Mouse (Mus musculus): ENCODE measurements at regions not wholly inside any gene's neighbourhood (a gene's known extent, or its start where the extent isn't known, plus 50 kb on each side); places are given as distances from the start of the nearest gene placed in this dataset.

DNA sequence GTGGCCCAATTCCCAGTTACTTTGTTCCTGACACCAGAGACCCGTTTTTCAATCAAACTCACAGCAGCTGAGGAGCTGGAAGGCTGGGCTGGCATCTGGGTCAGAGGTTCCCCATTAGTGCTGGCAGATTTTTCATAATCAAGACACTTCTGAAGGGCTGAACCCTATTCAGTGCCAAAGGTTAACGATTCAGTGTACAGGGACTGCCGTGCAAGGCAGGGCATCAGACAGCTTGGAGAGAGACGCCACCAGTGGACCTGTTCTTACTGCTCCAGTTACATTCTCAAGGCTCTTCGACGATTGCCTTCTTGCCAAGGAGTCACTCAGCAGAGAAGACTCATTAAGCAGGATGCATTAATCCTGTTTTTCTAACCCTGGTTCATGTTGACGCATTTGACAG lies 285.5 kb upstream of the Apob start:
- TF ChIP-seq CTCF (IDR thresholded peaks at IDR 0.05; ENCODE audit: low read depth) = no peak
- TF ChIP-seq EP300 (IDR thresholded peaks at IDR 0.05; ENCODE audit: low read depth) = no peak

All from liver, embryonic 14.5 days (tissue).